Mouse (Mus musculus) lung, adult 2 months (tissue): ENCODE data around the gene Sox8. TPM values are rescaled to one million over a fixed set of nuclear protein-coding genes. Genes with fewer than 3 reads are reported as not detected.

Source experiments
- DNase-seq: peaks from one replicate; pipeline ENCODE4 v3.0.0; 2022
- H3K4me1 ChIP-seq: fragments of 200-500 bp; 2 replicates; pipeline ENCODE4 v1.6.1; 2011; ENCODE audit warnings: low read length; ENCODE audit not compliant: control insufficient read depth, insufficient read depth
- H3K4me3 ChIP-seq: fragments of 200-500 bp; replicated peaks from 2 replicates; pipeline ENCODE3; 2011; ENCODE audit warnings: low read depth, mild to moderate bottlenecking, control low read depth, low read length; ENCODE audit errors: extremely low read depth
- CTCF ChIP-seq: fragments of 200-500 bp; IDR thresholded peaks from 2 replicates; pipeline ENCODE4 v1.5.1; 2011; ENCODE audit warnings: mild to moderate bottlenecking, low read length, control low read depth; ENCODE audit not compliant: insufficient read depth
- POLR2A ChIP-seq: fragments of 200-500 bp; IDR thresholded peaks from 2 replicates; pipeline ENCODE4 v1.6.1; 2011; ENCODE audit warnings: low read depth, mild to moderate bottlenecking, control low read depth, low read length, borderline replicate concordance; ENCODE audit errors: extremely low read depth
- WGBS: fragments of 180-500 bp; shearing (Covaris S2); methylation state at CpG from one replicate; pipeline ENCODE4 v1.1.7; 2018; 5-methylcytosine and 5-hydroxymethylcytosine counted together
- polyA plus RNA-seq: library from polyadenylated mRNA; depleted of rRNA; stranded (reverse); fragments of >200 nt; gene quantifications from 2 replicates; pipeline ENCODE4 v1.2.3, GENCODE M21; 2012

The Sox8 gene
- polyA plus RNA-seq, 1 experiment = 0.49 TPM

DNA sequence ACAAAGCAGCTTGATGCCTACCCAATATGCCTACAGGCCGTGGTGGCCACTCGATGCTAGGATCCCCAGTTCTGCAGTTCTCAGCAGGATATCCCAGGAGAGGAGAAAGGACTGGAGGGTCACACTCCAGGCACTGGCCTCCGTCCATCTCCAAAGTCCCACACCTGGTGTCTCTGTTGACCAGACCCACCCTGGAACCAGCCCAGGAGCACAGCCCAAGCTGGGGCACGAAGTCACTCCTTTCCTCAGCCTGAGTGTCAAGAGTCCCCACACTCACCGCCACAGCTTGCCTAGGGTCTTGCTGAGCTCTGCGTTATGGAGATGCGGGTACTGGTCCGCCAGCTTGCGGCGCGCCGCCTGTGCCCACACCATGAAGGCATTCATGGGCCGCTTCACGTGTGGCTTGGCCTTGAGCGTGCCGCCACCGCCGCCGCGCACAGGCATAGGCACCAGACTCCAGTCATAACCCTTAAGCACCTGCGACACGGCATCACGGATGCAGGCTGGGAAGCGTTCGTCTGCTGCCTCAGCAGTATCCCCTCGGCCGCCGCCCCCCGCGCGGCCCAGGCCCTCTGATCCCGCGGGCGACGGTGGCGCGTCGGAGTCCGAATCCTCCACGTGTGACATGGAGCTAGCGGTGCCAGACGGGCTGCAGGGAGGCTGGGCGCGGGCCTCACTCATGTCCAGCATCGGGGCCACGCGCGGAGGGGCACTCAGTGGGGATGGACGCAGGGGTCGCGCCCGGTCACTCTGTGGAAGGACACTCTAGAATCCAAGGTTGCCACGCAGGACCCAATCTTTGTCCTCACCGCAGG is 446 bp downstream of the Sox8 start:
- Histone ChIP-seq H3K4me3 (peak overlapping the region; percentile 66), H3K4me1 (peaks cover 6% of the 10 kb centered on the region; the same call in 1 of the 2 replicates)
- TF ChIP-seq POLR2A = no peak; the same call in 1 of the 2 replicates
- 8% methylated on average over 54 of the region's 54 CpGs for WGBS
- DNase-seq = no peak

DNA sequence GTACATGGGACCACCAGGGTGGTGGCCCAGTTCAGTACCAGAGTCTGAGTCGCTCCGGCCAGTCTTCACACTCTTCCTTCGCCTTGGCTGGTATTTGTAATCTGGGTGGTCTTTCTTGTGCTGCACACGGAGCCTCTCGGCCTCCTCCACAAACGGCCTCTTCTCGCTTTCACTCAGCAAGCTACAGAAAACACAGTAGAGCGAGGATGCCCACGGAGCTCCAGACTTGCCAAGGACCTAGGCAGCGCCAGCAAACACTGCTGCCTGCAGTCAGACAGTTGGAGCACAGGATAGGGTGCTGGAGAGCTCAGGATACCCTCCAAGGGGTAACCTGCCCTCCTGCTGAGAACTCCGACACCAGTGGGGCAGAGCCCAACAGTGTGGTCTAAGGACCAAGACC is 1.6 kb downstream of the Sox8 start:
- no peak overlapping the region for H3K4me3 ChIP-seq
- peaks cover 6% of the 10 kb centered on the region; the same call in 1 of the 2 replicates for H3K4me1 ChIP-seq
- no peak for TF ChIP-seq CTCF
- TF ChIP-seq POLR2A = no peak
- 79% methylated on average over 11 of the region's 11 CpGs for WGBS
- DNase-seq = no peak

DNA sequence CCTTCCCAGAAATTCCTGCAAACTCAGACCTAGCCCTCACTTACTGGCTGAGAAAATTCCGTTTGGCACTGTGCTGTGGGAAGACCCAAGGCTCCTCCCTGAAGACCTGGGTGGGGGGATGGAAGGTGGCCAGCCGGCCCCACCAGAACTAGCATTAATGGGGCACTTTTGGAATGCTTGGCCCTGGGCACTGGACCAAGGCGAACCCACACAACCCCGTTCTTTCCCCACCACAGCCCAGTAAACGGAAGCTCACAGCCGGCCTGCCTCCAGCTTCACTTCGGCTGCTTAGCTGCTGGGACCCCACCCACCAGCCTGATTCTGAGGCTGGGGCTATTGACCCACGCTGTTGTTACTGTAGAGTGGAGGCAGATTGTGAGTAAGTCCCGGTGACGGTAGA is 2.3 kb downstream of the Sox8 start:
- TF ChIP-seq CTCF = no peak
- TF ChIP-seq POLR2A = no peak
- DNase-seq = no peak
- H3K4me3 ChIP-seq = no peak overlapping the region
- peaks cover 6% of the 10 kb centered on the region; the same call in 1 of the 2 replicates for H3K4me1 ChIP-seq
- WGBS = 38% methylated on average over 10 of the region's 10 CpGs

DNA sequence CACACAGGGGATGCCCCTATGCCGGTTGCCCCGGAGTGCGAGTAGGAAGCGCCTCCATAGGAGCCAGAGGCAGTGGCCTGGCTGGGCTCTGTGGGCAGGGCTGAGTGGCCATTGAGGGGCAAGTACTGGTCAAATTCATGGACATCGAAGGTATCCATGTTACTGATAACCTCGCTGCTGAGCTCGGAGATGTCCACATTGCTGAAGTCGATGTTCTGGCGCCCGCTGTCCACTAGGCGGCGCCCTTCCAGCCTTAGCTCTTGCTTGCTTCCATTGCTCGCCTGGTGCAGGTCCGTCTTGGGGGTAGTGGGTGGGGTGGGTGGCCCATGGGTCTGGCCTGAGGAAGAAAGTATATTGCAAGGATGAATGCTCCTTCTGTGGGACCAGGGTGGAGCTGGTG is 2.7 kb downstream of the Sox8 start:
- TF ChIP-seq CTCF = peak; percentile 88
- TF ChIP-seq POLR2A = no peak
- Histone ChIP-seq H3K4me1 (peaks cover 6% of the 10 kb centered on the region; the same call in 1 of the 2 replicates), H3K4me3 (no peak overlapping the region)
- DNase-seq = peak; percentile 53
- WGBS = 20% methylated on average over 14 of the region's 14 CpGs

DNA sequence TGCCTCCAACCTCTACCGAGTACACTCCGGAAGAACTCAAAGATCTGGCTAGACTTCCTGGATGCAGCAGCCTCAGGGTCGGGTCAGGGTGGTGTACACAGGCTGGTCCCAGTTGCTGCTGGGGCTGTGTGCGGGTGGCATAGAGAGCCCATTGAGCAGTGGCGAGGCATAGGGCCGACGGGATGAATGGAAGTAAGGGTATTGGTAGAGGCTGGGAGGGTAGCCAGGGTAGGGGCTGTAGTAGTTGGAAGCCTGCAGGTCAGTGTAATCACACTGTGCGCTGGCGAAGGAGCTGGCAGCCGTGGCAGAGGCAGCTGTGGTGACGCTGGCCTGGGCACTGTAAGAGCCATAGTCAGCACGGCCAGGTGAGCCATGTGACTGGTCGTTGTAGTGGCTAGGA is 3.2 kb downstream of the Sox8 start:
- 77% methylated on average over 13 of the region's 13 CpGs for WGBS
- Histone ChIP-seq H3K4me1 (peaks cover 6% of the 10 kb centered on the region; the same call in 1 of the 2 replicates), H3K4me3 (no peak overlapping the region)
- DNase-seq = no peak
- TF ChIP-seq POLR2A (no peak), CTCF (no peak)

DNA sequence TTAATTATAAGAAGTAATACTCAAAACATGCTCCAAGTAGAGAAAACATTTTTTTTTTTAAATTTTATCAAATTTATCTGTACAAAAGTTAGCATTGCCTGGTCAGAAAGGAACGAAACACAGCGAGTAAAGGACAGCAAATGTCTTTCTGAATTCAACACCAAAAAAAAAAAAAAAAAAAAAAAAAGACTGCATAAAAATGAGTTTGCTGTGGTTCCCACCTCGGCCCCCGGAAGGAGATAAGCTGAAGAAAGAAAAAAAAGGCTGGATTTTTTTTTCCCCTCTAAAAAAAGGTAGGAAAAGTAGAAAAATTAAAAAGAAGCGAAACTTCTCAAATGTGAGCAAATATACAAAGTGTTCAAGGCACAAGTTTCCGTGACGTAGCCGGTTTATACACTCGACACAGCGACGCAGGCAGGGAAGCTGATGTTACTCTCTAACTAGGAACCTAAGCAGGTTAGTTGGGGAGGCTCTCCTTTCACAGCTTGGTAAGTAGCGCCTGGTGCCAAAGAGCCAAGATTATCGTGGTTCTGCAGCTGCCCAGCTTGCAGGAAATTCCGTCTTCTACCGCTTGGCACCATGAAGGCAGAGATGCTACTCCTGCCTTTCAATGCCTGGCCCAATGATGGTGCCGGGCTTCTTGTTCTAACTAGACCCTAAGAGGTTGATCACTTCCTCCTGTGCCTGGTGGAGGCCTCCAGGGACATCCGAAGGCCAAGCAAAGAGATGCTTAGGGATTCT is 4.5 kb downstream of the Sox8 start:
- 76% methylated on average over 17 of the region's 17 CpGs for WGBS
- H3K4me1 ChIP-seq = peaks cover 6% of the 10 kb centered on the region; the same call in 1 of the 2 replicates
- no peak overlapping the region for H3K4me3 ChIP-seq
- no peak for TF ChIP-seq CTCF
- no peak for DNase-seq

DNA sequence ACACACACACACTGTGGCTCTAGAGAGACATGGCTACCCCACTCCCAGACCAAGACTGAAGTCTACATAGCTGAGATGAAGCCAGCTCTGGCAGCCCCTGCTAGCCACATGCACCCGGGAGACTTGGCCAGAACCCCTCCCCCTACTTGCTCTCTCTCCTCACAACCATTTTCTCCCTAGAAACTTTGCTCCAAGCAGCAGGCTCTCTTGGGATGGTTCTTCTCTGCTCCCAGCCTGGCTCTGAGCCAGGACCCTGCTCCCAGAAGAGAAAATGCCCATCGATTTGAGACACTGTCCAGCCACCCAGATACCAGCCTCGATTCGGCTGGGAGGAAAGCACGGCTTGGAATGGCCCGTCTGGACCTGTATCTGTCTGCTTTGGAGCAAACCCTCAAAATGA is 5.2 kb downstream of the Sox8 start:
- no peak for DNase-seq

DNA sequence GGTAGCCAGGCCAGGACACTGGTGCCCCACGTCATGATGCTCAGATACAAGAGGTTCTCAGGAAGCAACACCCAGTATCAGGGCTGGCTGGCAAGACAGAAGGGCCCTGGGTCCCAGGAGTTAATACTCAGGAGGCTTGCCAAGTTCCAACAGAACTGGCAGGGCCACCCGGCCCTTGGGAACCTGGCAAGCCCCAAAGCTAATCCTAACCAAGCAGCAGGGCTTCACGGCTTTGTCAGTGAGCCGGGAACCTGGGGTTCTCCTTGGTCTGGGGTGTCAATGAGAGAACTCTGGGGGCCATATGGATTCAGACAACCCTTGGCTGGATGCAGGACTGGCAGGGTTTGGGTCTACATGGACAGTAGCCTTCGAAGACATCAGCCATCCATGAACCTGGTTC is 6.0 kb downstream of the Sox8 start:
- WGBS = 69% methylated on average over 5 of the region's 5 CpGs
- DNase-seq = no peak
- Histone ChIP-seq H3K4me1 (no peaks in the 10 kb centered on the region), H3K4me3 (no peak overlapping the region)
- no peak for TF ChIP-seq CTCF
- TF ChIP-seq POLR2A = no peak

More for the DNA sequence above, 5.2 kb downstream of the Sox8 start:
- WGBS = 29% methylated on average over 6 of the region's 6 CpGs
- Histone ChIP-seq H3K4me3 (no peak overlapping the region), H3K4me1 (peaks cover 5% of the 10 kb centered on the region; the same call in 1 of the 2 replicates)
- TF ChIP-seq POLR2A = no peak
- no peak for TF ChIP-seq CTCF

DNA sequence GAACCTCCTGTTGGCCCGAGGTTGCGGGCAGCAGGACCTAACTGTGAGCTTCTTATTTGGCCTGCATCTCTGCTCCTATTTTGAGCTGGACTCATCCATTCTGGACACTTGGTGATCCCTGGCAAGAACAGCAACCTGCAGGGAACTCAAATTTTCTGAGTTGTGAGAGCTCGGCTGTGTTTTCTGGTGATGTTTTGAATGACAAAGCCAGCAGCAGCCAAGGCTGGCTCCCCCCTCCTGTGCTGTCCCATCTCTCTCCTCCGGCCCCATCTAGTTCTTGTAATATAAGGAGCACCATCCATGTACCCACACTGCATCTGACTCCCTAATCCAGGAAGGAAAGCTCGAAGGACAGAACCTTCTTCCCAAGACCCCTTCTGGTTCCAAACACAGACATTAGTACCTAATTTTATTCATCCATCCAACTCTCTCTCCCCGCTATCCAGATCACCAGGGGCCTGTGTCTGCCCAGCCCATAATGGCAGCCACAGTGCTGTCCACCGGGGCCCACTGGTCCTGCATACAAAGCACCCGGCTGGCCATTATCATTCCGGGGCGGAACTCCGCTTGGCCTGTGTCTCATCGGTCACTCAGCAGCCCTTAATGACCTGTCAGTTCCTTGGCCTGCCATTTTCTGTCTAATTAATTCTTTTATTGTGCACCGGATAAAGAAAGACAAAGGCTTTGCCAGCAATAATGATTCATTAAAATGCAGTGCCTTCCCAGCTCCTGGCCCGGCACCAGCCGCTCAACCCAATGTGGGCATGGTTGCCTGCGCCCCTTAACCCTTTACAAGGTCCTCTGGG is 9.1 kb downstream of the Sox8 start:
- no peak for DNase-seq
- no peak for TF ChIP-seq POLR2A
- TF ChIP-seq CTCF = no peak
- no peaks in the 10 kb centered on the region for H3K4me1 ChIP-seq
- 73% methylated on average over 16 of the region's 16 CpGs for WGBS
- no peak overlapping the region for H3K4me3 ChIP-seq
